Mouse (Mus musculus) heart, adult 11 months (tissue): ENCODE measurements around the gene Bub1b.

Experiments
- DNase-seq: peaks from one replicate; pipeline ENCODE4 v3.0.0; 2022

Gene Bub1b

DNA sequence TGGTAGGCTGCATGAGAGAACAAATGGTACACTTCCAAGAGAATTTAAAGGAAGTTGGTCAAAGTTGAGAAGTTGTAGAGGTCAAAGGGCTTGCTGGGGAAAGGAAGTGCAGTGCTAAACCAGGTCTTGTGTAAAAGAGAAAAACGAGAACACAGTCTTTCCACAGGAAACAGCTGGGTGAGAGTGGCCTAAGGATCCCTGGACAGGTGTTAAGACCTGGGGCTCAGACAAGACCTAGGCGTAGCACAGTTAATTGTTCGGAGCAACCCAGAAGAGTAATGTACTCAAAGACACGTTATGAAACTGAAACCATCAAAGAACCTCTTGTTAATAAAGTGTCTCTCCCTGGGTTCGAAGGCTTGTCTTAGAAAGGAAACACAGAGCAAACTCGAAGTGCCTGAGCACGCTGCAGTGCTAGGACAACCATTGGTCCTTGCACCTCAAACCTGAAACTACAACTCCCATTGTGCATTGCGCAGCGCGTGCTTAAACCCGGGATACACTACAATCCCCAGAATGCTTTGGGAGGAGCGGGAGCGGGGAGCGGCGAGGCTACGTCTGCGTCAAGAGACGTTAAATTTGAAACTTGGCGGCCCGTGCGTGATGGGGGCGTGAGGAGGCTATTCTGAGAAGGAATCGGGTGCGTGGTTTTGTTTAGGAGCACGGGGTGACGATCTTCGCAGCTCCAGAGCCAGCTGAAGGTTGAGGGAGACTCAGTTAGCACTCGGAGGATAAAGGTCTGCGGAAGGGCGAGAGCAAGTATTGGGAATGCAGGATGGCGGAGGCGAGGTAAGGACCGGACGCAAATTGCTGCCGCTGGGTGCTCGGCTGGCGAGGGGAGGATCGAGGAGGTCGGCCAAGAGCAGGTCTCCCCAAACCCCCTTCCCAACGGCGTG is at the start of gene Bub1b:
TSS of gene Bub1b (plus strand) at position 539 of the 896 bp plus-strand sequence.
- DNase-seq, result peak; percentile 98

GRCm38 (mm10) chr2:118548421-118549221 is 49.4 kb upstream of the Bub1b start:
- peak; percentile 96 for DNase-seq

GRCm38 (mm10) chr2:118549507-118550473 is 48.2 kb upstream of the Bub1b start, which contains the start of gene Bmf:
Gene Bmf (minus strand): TSS chr2:118549687.
- DNase-seq, result peak; percentile 100

GRCm38 (mm10) chr2:118551606-118552005 is 46.4 kb upstream of the Bub1b start:
- DNase-seq, result peak; percentile 86

DNA sequence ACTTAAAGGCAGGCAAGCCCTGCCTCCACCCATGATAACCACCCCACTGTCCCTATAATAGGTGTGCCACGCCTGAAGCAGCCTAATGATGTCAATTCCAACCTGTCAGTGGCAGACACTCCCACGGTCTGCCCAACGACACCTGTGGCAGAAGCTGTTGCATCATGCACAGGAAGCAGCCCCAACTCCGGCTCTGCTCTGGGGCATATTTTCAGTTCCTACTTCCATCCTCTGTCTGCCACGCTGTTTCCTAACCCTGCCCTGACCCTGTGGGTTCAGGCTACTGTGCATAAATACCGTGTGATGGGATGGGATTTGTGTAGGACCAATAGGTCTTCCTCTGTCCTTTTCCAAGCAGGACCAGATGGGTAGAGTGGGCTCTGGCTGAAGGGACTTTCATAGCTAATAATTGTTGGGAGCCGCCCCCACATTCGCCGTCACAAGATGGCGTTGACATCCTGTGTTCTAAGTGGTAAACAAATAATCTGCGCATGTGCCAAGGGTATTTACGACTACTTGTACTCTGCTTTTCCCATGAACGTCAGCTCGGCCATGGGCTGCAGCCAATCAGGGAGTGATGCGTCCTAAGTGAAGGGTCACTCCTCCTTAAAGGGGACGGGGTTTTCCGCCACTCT is 43.5 kb upstream of the Bub1b start:
- peak; percentile 97 for DNase-seq

DNA sequence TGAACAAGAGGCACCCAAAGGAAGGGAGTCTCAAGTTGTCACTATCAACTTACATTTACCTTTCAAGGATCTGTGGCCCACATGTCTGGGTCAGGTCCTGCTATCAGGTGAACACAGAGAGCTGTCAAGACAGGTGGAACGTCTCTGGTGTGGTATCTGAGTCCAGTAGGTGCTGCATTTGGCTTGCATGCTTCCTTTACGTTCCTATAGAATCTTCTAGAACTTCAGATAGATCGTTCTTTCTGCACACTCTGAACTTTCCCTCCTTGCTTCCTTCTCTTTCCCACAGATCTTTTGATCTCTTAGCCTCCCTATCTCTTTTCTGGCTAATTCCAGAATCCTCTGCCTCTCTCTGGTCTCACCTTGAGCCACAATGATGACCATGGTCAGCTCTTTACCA is 39.6 kb upstream of the Bub1b start:
- DNase-seq, result peak; percentile 68

- DNase-seq, result peak; percentile 72
Measured at GRCm38 (mm10) chr2:118562015-118562414, 36.0 kb upstream of the Bub1b start.

GRCm38 (mm10) chr2:118562431-118562830 is 35.6 kb upstream of the Bub1b start:
- DNase-seq, result peak; percentile 89

DNA sequence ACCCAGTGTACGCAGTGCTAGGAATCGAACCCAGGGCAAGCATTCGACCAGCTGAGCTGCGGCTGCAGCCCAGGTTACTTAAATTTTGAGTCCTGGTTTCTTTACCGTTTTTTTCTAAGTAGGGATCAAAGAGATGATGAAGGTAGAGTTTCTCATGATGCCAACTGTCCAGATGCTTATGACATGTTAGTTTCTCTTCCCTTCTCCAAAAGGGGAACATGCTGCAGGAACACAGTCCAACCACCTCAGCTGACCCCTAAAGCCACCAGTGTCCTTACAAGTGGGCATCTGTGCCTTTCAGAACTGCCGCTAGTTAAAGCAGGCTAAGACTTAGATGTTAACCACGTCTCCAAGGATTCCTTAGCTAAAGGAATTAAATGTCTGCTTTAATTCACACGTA is 30.8 kb upstream of the Bub1b start:
- DNase-seq, result peak; percentile 95

DNA sequence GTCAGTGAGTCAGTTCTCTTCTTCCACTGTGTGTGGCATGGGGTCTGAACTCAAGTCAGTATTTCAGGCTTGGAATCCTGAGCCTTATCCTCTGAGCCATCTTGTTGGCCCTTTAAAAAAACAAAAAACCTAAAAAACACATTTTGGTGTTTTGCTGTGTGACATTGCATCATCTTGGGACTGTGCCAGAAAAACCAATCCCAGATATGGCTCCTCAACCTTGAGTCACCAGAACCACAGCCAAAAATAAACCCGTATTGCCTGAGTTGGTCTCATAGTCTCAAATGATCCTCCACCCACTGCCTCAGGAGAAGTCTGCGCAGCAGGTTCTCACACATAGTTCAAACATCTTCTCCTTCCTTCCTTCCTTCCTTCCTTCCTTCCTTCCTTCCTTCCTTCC is 27.1 kb upstream of the Bub1b start:
- peak; percentile 74 for DNase-seq

GRCm38 (mm10) chr2:118572183-118572836 is 25.7 kb upstream of the Bub1b start:
- DNase-seq, result peak; percentile 81

- DNase-seq, result no peak
Measured at GRCm38 (mm10) chr2:118573135-118573534, 24.9 kb upstream of the Bub1b start.

DNA sequence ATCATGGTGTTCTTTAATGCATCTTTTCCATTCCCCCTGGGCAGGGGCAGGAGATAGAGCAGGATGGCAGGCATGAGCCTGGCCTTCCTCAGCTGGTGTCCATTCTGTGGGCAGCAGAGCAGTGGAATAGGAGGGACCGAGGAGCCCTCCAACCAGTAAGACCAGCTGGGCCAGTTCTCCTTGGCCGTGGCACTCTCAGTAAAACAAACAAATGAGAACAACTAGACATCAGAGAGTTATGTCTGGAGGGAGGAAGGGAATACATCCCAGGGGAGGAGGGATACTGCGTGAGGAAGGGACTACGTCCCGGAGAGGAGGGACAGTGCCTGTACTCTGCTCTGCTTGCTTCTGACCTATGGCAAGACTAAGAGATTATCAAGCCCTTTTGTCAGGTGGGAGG is 12.0 kb upstream of the Bub1b start:
- peak; percentile 61 for DNase-seq

DNA sequence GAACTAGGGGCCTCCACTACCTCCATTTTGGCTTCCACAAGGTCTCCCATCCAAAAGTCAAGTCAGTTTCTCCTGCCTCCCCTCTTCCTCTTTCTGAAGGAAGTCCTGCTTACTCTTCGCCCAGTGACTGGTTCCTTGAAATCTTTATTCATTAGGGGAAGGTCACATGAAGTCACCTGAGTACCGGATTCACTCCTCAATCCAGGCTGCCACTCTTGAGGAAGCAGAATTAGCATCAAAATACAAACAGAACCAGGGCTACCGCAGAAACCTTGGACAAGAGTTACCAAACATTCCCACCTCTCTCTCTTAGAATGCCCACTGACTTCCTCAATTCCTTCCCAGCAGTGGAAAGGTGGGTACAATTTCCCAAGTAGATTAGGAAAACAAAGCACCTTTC is 10.3 kb upstream of the Bub1b start:
- peak; percentile 65 for DNase-seq

DNA sequence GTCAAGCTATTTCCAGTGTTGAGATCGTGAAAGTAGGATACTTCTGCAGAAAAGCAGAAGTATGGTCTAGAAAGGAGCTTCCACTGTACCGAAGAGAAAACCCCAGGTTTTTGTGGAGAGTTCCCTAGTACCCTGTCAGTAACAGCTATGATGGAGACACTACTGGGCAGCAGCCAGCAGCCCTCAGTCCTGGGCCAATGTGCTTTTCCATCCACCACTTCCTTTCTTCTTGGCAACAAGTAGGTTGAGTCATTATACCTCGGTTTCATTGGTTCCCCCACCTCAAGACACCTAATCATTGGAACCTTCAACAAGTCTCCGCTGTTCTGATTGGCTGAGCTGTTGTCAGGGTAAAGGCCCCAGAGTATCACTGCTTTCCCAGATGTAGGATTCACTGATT is 6.9 kb upstream of the Bub1b start:
- DNase-seq, result no peak

- no peak for DNase-seq
Measured at GRCm38 (mm10) chr2:118599087-118599486, 1.1 kb downstream of the Bub1b start.

GRCm38 (mm10) chr2:118601599-118602263 is 3.7 kb downstream of the Bub1b start:
- DNase-seq, result peak; percentile 82

DNA sequence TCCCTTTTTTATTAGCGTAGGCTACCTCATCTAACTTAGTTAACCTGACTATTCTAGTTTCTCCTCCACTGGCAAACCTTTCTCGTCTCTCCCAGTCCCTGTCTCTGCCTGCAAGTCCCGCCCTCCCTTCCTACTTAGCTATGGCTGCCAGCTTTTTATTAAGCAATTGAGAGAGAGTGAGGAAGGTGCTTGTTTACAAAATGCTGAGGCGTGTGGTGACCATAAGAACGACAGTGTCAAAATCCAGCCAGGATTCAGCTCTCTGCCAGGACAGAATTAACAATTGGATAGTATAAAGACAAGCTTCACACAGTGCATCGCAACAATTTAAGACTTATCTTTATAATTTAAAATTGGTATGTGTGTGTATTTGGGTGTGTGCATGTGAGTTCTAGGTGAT is 6.1 kb downstream of the Bub1b start:
- DNase-seq, result no peak

GRCm38 (mm10) chr2:118606032-118606431 is 8.0 kb downstream of the Bub1b start:
- DNase-seq, result peak; percentile 87

DNA sequence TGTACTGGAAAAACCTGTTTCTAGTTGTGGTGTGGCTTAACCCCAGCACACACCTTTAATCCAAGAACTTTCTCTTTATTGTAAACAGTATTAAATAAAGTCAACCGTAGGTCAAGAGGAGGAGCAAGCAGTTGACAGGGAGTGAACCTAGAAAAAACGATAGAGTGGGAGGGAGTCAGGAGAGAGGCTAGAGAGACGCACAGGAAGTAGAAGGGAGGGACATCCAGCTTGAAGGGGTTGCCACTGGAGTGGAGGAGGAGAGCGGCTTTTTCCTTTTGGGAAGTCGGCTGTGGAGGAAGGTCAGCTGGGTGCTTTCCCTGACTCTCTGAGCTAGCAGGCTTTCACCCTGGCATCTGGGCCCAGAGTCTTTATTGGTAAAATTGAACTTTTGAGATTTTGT is 9.0 kb downstream of the Bub1b start:
- DNase-seq, result peak; percentile 85

DNA sequence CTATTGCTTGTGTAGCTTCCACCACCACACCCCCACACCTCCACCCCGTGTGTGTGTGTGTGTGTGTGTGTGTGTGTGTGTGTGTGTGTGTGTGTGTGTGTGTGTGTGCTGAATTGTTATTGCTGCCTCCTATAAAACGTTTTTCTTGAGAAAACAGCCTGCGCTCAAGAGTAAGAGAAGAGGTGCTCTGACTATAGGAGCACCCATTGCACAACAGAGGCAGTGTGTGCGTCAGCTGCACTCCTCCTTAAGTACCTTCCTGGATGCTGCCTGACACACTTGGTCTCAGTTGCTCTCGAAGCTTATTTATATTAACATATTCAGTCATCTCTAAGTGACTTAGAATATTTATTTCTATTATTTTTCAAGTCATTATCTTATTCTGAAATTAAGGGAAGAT is 20.0 kb downstream of the Bub1b start:
- DNase-seq, result no peak
